Mouse (Mus musculus) mammary gland, adult 2 months (tissue): Measurements from ENCODE around the gene Wscd2. TPM values are rescaled to one million over a fixed set of nuclear protein-coding genes. Genes with fewer than 3 reads are reported as not detected.

Experiments used
- polyA plus RNA-seq: library from polyadenylated mRNA; depleted of rRNA; stranded (reverse); fragments of >200 nt; gene quantifications from 2 replicates; pipeline ENCODE4 v1.2.3, GENCODE M21; 2012; ENCODE audit warnings: low replicate concordance; rRNA removed

The Wscd2 gene
- polyA plus RNA-seq: 6.2 and 9.1 TPM in 2 replicates

DNA sequence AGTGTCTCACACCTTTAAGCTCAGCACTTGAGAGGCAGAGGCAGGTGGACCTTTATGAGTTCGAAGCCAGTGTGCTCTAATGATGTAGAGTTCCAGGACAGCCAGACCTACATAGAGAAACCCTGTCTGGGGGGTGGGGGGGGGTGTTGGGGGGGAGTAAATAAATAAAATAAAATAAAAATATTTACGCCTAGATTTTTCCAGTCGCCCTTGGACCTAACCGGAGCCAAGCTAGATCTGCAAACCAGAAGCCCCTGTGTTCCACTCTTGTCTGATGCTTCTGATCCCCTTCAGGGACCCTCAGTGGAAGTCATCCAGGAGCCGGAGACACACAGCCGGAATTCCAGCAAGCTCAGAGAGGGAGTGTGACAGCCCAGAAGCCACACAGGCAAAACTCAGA, at the start of gene Wscd2:
TSS of gene Wscd2 (plus strand) at position 301 of the 400 bp plus-strand sequence.

Other genes starting within 250 kb of the Wscd2 start
- gene Sgsm1, start 179.5 kb upstream of the Wscd2 start, polyA plus RNA-seq: 3.4 and 3.5 TPM in 2 replicates
- gene Aym1, start 133.0 kb upstream of the Wscd2 start, polyA plus RNA-seq: not detected in 2 replicates
- 216 and 237 TPM in 2 replicates for gene Cmklr1, start 160.1 kb downstream of the Wscd2 start, polyA plus RNA-seq
- not detected in 2 replicates for gene 1700069L16Rik, start 234.4 kb downstream of the Wscd2 start, polyA plus RNA-seq
- gene Ficd, start 245.5 kb downstream of the Wscd2 start, polyA plus RNA-seq: 6.4 and 9.0 TPM in 2 replicates